Mouse (Mus musculus): ENCODE results near the gene Aff3.

DNA sequence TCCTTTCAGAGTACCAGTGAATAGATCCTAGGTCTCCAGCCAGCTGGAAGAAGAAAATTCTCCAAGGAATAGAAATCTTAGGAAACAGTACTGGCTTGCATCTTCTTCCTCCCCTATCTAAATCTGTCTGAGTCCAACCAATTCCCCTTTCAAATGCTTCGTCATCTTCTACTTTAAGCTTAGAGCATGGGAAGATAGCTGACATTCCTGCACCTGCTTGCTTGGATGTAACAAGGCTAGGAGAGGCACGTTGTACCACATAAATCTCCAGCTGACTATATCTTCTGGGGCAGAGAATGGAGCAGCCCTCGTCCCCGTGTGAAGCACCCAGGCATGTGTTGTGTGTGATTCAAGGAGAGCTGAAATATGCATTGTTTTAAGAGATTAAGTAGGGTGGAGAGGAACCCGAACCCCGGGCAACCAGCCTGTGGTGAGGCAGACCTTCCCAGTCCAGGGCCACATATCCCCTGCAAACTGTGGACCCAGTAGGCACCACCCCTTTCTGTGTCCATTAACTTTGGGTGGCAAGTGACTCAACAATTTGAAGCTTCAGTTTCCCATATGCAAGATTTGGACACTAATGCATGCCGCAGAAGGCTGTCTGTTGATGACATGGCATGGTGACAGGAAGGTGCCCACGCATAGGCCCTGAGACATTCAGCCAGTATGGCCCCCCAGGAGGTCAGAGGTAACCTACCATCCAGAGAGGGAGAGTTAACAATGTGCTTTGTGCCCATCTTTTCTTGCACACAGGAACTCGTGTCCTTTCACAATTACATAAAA, 424.1 kb downstream of the Aff3 start:
- TF ChIP-seq CTCF (conservative IDR thresholded peaks at IDR 0.05; ENCODE audit: insufficient read depth, insufficient read length, low read depth, low read length) (no peak), POLR2A (IDR thresholded peaks at IDR 0.05; ENCODE audit: low read depth, low read length) (no peak)
